In genomic region chr2:25402377-25402971, GRCm38 (mm10) we compare ENCODE assay signal across 8 mouse cellular contexts. TPM values are rescaled to one million over a fixed set of nuclear protein-coding genes. Genes with fewer than 3 reads are reported as not detected.
DNase-seq lines count a peak whose midpoint lies in the region; ATAC-seq and TF ChIP-seq lines count a peak whose summit lies in the region.

No protein-coding gene starts in this region.

- peak; percentile 68; the same call in 1 of the 2 replicates for TF ChIP-seq CTCF in cerebellum, adult 2 months (IDR thresholded peaks at IDR 0.05; ENCODE audit: borderline replicate concordance, insufficient read depth, low read depth, low read length)

- H3K4me1 ChIP-seq in cerebellum, adult 2 months (ENCODE audit: control insufficient read depth, insufficient read depth, low read length) = peaks cover 30% of the 10 kb centered on the region
- peaks cover 32% of the 10 kb centered on the region for H3K4me1 ChIP-seq in hindbrain, embryonic 14.5 days (replicated peaks; ENCODE audit: control insufficient read depth, insufficient read depth, low read length)

- peak overlapping the region; percentile 99 for H3K9ac ChIP-seq in hindbrain, embryonic 14.5 days

- peak; percentile 80 for DNase-seq in Muller cell, postnatal 12 days (ENCODE audit: inconsistent ontology term)
- DNase-seq in cerebellum, adult 2 months = peak; percentile 68 to 73
- DNase-seq in hindbrain, embryonic 14.5 days (ENCODE audit: low spot score) = peak; percentile 88
- peak; percentile 55 to 82 for DNase-seq in layer of hippocampus, postnatal 25 days (ENCODE audit: extremely low spot score in 1 of 2, low spot score in 1 of 2)
- peak; percentile 89 for DNase-seq in lung, postnatal 14 days
- peak; percentile 90 for DNase-seq in retina, embryonic 14.5 days (ENCODE audit: low spot score)
- peak; percentile 75 to 80 for DNase-seq in thymus, postnatal 36 days

- WGBS in cerebellum, adult 2 months = 3% methylated on average over 13 of the region's 13 CpGs
- WGBS in hindbrain, embryonic 14.5 days = under 1% methylated on average over 13 of the region's 13 CpGs

- H3K36me3 ChIP-seq in hindbrain, embryonic 14.5 days (replicated peaks; ENCODE audit: control insufficient read depth, insufficient read depth) = peaks cover 10% of the 10 kb centered on the region

- H3K9me3 ChIP-seq in hindbrain, embryonic 14.5 days (ENCODE audit: control insufficient read depth, low read length) = no peaks in the 10 kb centered on the region

- peak overlapping the region; percentile 85 for H3K27ac ChIP-seq in cerebellum, adult 2 months (ENCODE audit: insufficient read depth, low read length)
- H3K27ac ChIP-seq in hindbrain, embryonic 14.5 days = peak overlapping the region; percentile 95

- TF ChIP-seq POLR2A in cerebellum, adult 2 months (IDR thresholded peaks at IDR 0.05; ENCODE audit: borderline replicate concordance, insufficient read depth, low read length) = no peak

- ATAC-seq in frontal cortex, adult (ENCODE audit: low TSS enrichment) = peak; percentile 27; the same call in 1 of the 2 replicates
- peak; percentile 9; the same call in 1 of the 2 replicates for ATAC-seq in hindbrain, embryonic 14.5 days (ENCODE audit: low FRiP score)

- H3K4me3 ChIP-seq in cerebellum, adult 2 months (replicated peaks; ENCODE audit: insufficient read depth, low read depth, low read length) = peak overlapping the region; percentile 61
- H3K4me3 ChIP-seq in hindbrain, embryonic 14.5 days (replicated peaks; ENCODE audit: low read length) = peak overlapping the region; percentile 94

- H3K27me3 ChIP-seq in cerebellum, adult 2 months (ENCODE audit: control insufficient read depth, insufficient read depth, low read length) = no peaks in the 10 kb centered on the region
- H3K27me3 ChIP-seq in hindbrain, embryonic 14.5 days (ENCODE audit: control insufficient read depth, insufficient read depth, low read length) = peaks cover 34% of the 10 kb centered on the region

- H3K4me2 ChIP-seq in hindbrain, embryonic 14.5 days (replicated peaks) = peak overlapping the region; percentile 62

RNA-seq across cellular contexts. Expression of gene Npdc1, which starts 3.3 kb away (rescaled TPM):
- 502 and 505 TPM in 2 replicates for polyA plus RNA-seq in cerebellum, adult 2 months (2012; rRNA removed)
- 365 and 378 TPM in 2 replicates for polyA plus RNA-seq in hindbrain, embryonic 14.5 days (2014; fragmentation: Nextera tagmentation; extraction: Ambion mirVana)
- 100 to 1,000 TPM; 427 to 450 TPM for total RNA-seq in layer of hippocampus, postnatal 25 days (2021)

RNA-seq across cellular contexts. Expression of gene Entpd2, which starts 6.8 kb away (rescaled TPM):
- polyA plus RNA-seq in cerebellum, adult 2 months (2012; rRNA removed) = 12.3 and 12.5 TPM in 2 replicates
- polyA plus RNA-seq in hindbrain, embryonic 14.5 days (2014; fragmentation: Nextera tagmentation; extraction: Ambion mirVana) = 2.6 and 3.3 TPM in 2 replicates
- total RNA-seq in layer of hippocampus, postnatal 25 days (2021) = 10 to 100 TPM; 15.3 to 18.0 TPM

RNA-seq across cellular contexts. Expression of gene Fut7, which starts 20.6 kb away (rescaled TPM):
- polyA plus RNA-seq in cerebellum, adult 2 months (2012; rRNA removed) = 0.51 and 0.71 TPM in 2 replicates
- polyA plus RNA-seq in hindbrain, embryonic 14.5 days (2014; fragmentation: Nextera tagmentation; extraction: Ambion mirVana) = 0.37 TPM in 1 of 2 replicates, not detected in the other
- total RNA-seq in layer of hippocampus, postnatal 25 days (2021) = under 1 TPM; 0.12 to 0.49 TPM

RNA-seq across cellular contexts. Expression of gene Abca2, which starts 26.0 kb away (rescaled TPM):
- polyA plus RNA-seq in cerebellum, adult 2 months (2012; rRNA removed) = 285 and 294 TPM in 2 replicates
- 15.6 and 17.3 TPM in 2 replicates for polyA plus RNA-seq in hindbrain, embryonic 14.5 days (2014; fragmentation: Nextera tagmentation; extraction: Ambion mirVana)
- 100 to 1,000 TPM; 160 to 172 TPM for total RNA-seq in layer of hippocampus, postnatal 25 days (2021)

RNA-seq across cellular contexts. Expression of gene Sapcd2, which starts 30.4 kb away (rescaled TPM):
- 4.4 and 4.7 TPM in 2 replicates for polyA plus RNA-seq in cerebellum, adult 2 months (2012; rRNA removed)
- polyA plus RNA-seq in hindbrain, embryonic 14.5 days (2014; fragmentation: Nextera tagmentation; extraction: Ambion mirVana) = 10.0 and 10.8 TPM in 2 replicates
- 1 to 10 TPM; 5.8 to 6.0 TPM for total RNA-seq in layer of hippocampus, postnatal 25 days (2021)

Comparison
In these comparisons a context has a peak if more than half of its experiments do, and no peak if none do; other contexts are left out.
1. Peak in every context shown above with its lines: DNase-seq, ATAC-seq, H3K4me3 ChIP-seq and H3K27ac ChIP-seq.